Mouse (Mus musculus) ES-E14 (cell line): Measurements from ENCODE around the gene Nup188. TPM values are rescaled to one million over a fixed set of nuclear protein-coding genes. Genes with fewer than 3 reads are reported as not detected.
A peak's percentile ranks its signal among the peaks of the same experiment; 100 is the strongest.

Experiments
- DNase-seq: peaks from one replicate; pipeline ENCODE4 v3.0.0-alpha.2; 2013; ENCODE audit warnings: low read depth, low spot score
- H3K27ac ChIP-seq: 2 replicates; pipeline ENCODE4 v1.5.1; 2012; ENCODE audit warnings: low read depth, mild to moderate bottlenecking, low read length, moderate library complexity, mixed read lengths; ENCODE audit not compliant: poor library complexity, insufficient read depth, severe bottlenecking
- H3K36me3 ChIP-seq: 2 replicates; pipeline ENCODE4 v1.6.1; 2012; ENCODE audit warnings: mild to moderate bottlenecking, low read length, moderate library complexity, mixed read lengths; ENCODE audit not compliant: control insufficient read depth, poor library complexity, insufficient read depth, severe bottlenecking
- H3K4me1 ChIP-seq, 2 experiments: fragments of 150-350 bp in 1 of 2; sonication (generic) in 1 of 2; 2 replicates each; pipeline ENCODE4 v1.6.1; 2012; ENCODE audit warnings: low read length in 2 of 2, mild to moderate bottlenecking in 1 of 2, mixed read lengths in 1 of 2; ENCODE audit not compliant: control insufficient read depth in 2 of 2, insufficient read depth in 2 of 2, poor library complexity in 1 of 2
- H3K4me3 ChIP-seq, 2 experiments: fragments of 150-350 bp in 1 of 2; sonication (generic) in 1 of 2; 2 replicates each; pipeline ENCODE4 v1.5.1; 2012; ENCODE audit warnings: low read length in 2 of 2, low read depth in 1 of 2, mild to moderate bottlenecking in 1 of 2, mixed read lengths in 1 of 2; ENCODE audit not compliant: insufficient read depth in 1 of 2, poor library complexity in 1 of 2, severe bottlenecking in 1 of 2
- H3K9ac ChIP-seq: 2 replicates; pipeline ENCODE4 v1.6.1; 2012; ENCODE audit warnings: low read depth, mild to moderate bottlenecking, low read length, mixed read lengths; ENCODE audit not compliant: poor library complexity, insufficient read depth, severe bottlenecking
- H3K9me3 ChIP-seq: fragments of 150-350 bp; sonication (generic); 2 replicates; pipeline ENCODE4 v1.6.1; 2012; ENCODE audit warnings: low read depth, mild to moderate bottlenecking, low read length; ENCODE audit not compliant: control insufficient read depth, insufficient read depth
- CHD2 ChIP-seq: IDR thresholded peaks from 2 replicates; pipeline ENCODE4 v1.6.1; 2014; ENCODE audit warnings: mild to moderate bottlenecking, low read depth, low read length, inconsistent platforms
- HCFC1 ChIP-seq: IDR thresholded peaks from 2 replicates; pipeline ENCODE4 v1.6.1; 2012; ENCODE audit warnings: low read length, inconsistent platforms, borderline replicate concordance; ENCODE audit not compliant: insufficient read depth
- MAFK ChIP-seq: IDR thresholded peaks from 2 replicates; pipeline ENCODE4 v1.6.1; 2014; ENCODE audit warnings: mild to moderate bottlenecking, low read depth, low read length, inconsistent platforms; ENCODE audit not compliant: insufficient read depth
- ZC3H11A ChIP-seq: IDR thresholded peaks from 2 replicates; pipeline ENCODE4 v1.6.1; 2012; ENCODE audit warnings: low read depth, mild to moderate bottlenecking, inconsistent platforms, low read length, borderline replicate concordance
- ZNF384 ChIP-seq: IDR thresholded peaks from 2 replicates; pipeline ENCODE4 v1.6.1; 2012; ENCODE audit warnings: low read depth, low read length, inconsistent platforms
- in situ Hi-C, 2 experiments: fragments of 600-800 bp; cut with MboI; formaldehyde crosslinking; loops; one replicate each; pipeline ENCODE4 v1.15.1; 2025; ENCODE audit warnings: low sequenced_read_pairs in 2 of 2, inconsistent platforms in 1 of 2; ENCODE audit not compliant: unreplicated experiment in 2 of 2
- total RNA-seq: library from RNA; depleted of rRNA; stranded (reverse); fragments of 300-350 nt; gene quantifications from 2 replicates; pipeline ENCODE4 v1.2.3, GENCODE M21; 2012

Gene Nup188
- total RNA-seq, 1 experiment: 84.5 TPM

DNA sequence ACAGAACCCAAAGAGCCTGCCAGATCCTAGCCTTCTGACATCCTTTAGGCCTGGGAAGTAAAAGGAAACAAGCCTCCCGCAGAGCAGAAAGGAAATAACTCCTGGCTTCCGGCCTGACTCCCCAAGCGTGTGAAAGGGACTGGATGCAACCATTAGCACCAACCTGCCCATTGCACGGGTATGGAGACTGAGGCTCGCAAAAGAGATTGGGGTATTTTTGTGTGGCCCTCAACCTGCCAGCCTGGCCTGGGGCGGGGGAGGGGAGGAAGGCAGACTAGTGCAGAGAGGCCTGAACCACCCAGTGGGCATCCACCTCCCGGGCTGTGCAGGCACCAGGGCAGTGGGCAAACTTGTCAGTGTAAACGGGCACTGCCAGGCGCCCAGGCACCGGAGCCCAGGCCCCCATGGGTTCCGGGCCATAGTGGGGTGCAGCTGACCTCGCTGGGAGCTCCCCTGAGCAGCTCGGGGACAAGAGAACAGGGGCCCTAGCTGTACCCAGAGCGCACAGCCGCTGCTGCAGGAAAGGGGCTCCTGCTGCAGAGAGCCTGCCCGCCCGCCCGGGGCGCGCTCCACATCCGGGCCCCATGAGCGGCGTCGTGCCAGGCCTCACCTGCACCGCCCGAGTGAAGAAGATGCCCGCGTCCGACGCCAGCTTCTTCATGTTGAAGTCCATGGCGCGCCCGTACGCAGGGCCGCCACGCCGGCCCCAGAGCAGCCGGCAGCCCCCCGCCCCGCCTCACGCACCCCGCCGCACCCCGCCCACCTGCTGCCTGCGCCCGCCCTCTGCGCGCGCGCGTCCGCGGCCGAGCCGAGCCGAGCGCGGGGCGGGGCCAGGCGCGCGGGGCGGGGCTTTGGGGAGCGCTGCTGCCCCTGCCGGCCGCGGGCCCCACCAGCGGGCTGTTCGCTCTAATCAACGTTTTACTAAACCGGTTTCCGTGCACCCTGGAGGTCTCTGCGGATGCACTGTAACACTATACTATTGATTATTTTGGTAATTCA, 72.6 kb downstream of the Nup188 start, which contains the start of gene Sh3glb2:
Gene Sh3glb2 (minus strand): TSS at position 805 of the 999 bp plus-strand sequence.
- peak; percentile 55 for DNase-seq
- Histone ChIP-seq H3K4me3 (peak within 1 kb of the TSS; percentile 82 to 88), H3K36me3 (peaks cover 3% of the 10 kb centered on the region; the same call in 1 of the 2 replicates), H3K9ac (peak within 1 kb of the TSS; percentile 83), H3K4me1 (peaks cover 0 to 18% of the 10 kb centered on the region in 2 experiments; a peak in 2 of 4 replicates), H3K27ac (no peak within 1 kb of the TSS), H3K9me3 (no peaks in the 10 kb centered on the region)
- TF ChIP-seq HCFC1 (no peak), ZNF384 (0 out of 2 replicates have a peak, but pooled peaks have one; percentile 16), ZC3H11A (no peak)
- in situ Hi-C loops: no loop called here

DNA sequence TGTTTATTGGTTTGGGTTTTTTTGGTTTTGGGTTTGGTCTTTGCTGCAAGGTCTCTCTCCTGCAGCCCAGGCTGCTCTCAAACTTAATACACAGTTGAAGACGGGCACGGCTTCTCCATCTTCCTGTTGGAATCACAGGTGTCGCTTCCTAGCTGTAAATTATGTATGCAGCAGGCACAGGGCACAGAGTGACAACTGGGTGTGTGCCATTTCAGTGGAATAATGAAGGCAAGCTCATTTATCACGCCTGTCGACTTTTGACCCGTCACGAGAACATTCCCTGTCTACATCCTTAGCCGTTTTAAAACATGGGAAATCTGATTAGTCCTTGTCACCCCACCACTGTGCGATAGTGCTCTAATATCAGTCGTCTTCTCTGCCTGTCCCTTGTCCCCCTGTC, 74.4 kb downstream of the Nup188 start:
- Histone ChIP-seq H3K9me3 (no peaks in the 10 kb centered on the region), H3K36me3 (no peaks in the 10 kb centered on the region), H3K4me3 (no peak overlapping the region), H3K9ac (no peak overlapping the region), H3K4me1 (peaks cover 0 to 23% of the 10 kb centered on the region in 2 experiments; a peak in 2 of 4 replicates), H3K27ac (no peak overlapping the region)
- DNase-seq: no peak
- in situ Hi-C loops: no loop called here
- no peak for TF ChIP-seq HCFC1
- TF ChIP-seq CHD2: no peak
- no peak for TF ChIP-seq ZC3H11A
- no peak for TF ChIP-seq MAFK
- TF ChIP-seq ZNF384: no peak

DNA sequence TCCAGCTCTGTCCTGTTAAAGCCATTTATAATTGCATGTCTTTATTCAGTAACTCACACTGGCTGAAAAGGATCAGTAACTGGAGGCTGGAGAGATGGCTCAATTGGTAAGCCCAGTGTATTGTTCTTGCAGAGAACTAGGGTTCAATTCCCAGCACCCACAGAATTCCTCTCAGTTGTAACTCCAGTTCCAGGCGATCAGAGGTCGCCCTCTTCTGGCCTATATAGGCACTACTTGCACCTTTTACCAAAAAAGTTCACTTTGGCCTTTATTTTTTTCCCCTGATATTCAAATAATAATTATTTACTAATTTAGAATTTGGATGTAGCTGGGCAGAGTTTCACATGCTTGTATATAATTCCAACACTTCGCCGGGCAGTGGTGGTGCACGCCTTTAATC, 76.7 kb downstream of the Nup188 start:
- peak; percentile 25 for DNase-seq
- in situ Hi-C loops: no loop called here
- Histone ChIP-seq H3K36me3 (no peaks in the 10 kb centered on the region; the same call in 1 of the 2 replicates), H3K27ac (no peak overlapping the region), H3K4me1 (peaks cover 0 to 12% of the 10 kb centered on the region in 2 experiments; a peak in 1 of 4 replicates), H3K9ac (no peak overlapping the region), H3K9me3 (no peaks in the 10 kb centered on the region), H3K4me3 (no peak overlapping the region)
- TF ChIP-seq CHD2 (no peak), ZNF384 (peak; percentile 37; the same call in 1 of the 2 replicates)

DNA sequence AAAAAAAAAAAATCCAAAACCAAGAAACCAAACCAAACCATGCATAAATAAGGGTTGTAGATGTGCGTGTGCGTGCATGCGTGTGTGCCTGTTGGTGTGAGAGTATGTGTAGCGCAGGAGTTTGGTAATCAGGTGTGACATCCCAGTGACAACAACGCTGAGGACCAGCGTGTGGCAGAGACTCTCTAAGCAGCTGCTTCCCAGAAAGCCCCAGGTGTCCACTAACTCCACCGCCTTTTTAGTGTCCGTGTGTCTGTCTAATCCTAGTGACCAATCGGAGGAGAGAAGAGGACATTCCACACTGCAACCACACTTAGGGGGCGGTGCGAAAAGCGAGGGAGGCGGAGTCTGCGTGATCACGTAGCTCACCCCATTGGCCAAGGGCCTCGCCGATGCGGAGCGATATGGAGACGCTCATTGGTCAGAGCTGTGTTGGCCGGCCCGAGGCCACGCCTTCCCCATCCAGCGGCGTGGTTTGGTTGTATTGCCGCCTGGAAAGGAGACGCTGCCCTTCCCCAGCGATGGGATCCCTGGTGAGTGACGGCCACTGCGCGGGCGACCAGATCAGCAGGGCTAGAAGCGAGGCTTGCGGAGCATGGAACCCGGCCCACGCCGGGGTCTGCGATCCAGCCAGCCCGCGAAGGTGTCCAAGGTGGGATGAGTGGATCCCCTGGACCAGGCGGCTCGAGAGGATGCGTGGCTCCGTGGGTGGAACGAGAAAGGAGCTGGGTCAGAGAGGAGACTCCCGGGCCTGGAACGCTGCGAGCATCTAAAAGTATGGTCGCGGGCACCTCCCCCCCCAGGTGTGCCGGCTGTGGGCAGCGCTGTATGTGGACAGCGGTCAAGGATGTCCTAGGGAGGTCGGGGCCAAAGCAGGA, 77.8 kb downstream of the Nup188 start, which contains the start of gene Miga2:
Gene Miga2 (plus strand): TSS at position 461 of the 878 bp plus-strand sequence.
- H3K9ac ChIP-seq: peak within 1 kb of the TSS; percentile 82
- in situ Hi-C loops: no loop called here
- DNase-seq: peak; percentile 100
- H3K4me3 ChIP-seq: peak within 1 kb of the TSS; percentile 84 to 97
- peak; percentile 60; the same call in 1 of the 2 replicates for TF ChIP-seq CHD2
- no peak for TF ChIP-seq ZC3H11A
- peak; percentile 98 for TF ChIP-seq ZNF384
- TF ChIP-seq HCFC1: no peak
- H3K9me3 ChIP-seq: no peaks in the 10 kb centered on the region
- H3K36me3 ChIP-seq: peaks cover 8% of the 10 kb centered on the region
- peaks cover 0 to 7% of the 10 kb centered on the region in 2 experiments; a peak in 1 of 4 replicates for H3K4me1 ChIP-seq
- H3K27ac ChIP-seq: no peak within 1 kb of the TSS
